Mouse (Mus musculus) macrophage (primary cell): Measurements from ENCODE around the gene Ankfn1. TPM values are rescaled to one million over a fixed set of nuclear protein-coding genes. Genes with fewer than 3 reads are reported as not detected.

Source experiments
- H3K27ac ChIP-seq: fragments of 350-480 bp; formaldehyde crosslinking; 2 replicates; pipeline ENCODE4 v1.9.0; 2021
- H3K36me3 ChIP-seq: fragments of 350-480 bp; formaldehyde crosslinking; 2 replicates; pipeline ENCODE4 v1.9.0; 2021; ENCODE audit errors: inconsistent target
- H3K4me3 ChIP-seq: fragments of 350-480 bp; formaldehyde crosslinking; 2 replicates; pipeline ENCODE4 v1.9.0; 2021; ENCODE audit errors: inconsistent target
- H3K79me2 ChIP-seq: fragments of 350-480 bp; formaldehyde crosslinking; 2 replicates; pipeline ENCODE4 v1.9.0; 2021; ENCODE audit errors: inconsistent target
- WGBS: methylation state at CpG from one replicate; pipeline ENCODE4 v1.1.7; 2026; ENCODE audit warnings: inconsistent platforms; ENCODE audit not compliant: missing documents; 5-methylcytosine and 5-hydroxymethylcytosine counted together
- polyA plus RNA-seq: library from polyadenylated mRNA; stranded (reverse); fragments of 250-400 nt; gene quantifications from 3 replicates; pipeline ENCODE4 v1.2.4, GENCODE M21; 2018; ENCODE audit warnings: inconsistent platforms

Gene Ankfn1
- polyA plus RNA-seq, 1 experiment from 2014 or later: not detected

DNA sequence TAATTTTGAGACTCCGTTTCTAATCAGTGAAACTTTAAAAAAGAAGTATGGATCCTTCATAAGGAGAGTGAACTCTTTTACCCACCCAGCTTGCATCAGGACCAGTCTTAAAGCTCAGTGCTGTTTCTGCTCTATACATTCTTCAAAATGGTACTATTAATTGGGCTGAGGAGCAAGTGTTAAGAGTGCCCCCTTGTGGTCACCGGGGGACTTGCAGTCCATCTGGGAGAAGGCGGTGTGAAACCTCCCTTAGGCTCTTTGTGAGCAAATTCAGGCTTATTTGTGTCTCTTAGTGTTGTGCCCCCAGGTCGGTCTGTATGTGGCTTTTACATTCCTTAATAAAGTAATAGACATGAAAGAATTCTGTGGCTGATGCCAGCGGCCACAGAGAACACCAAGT is 56.6 kb downstream of the Ankfn1 start:
- no peaks in the 10 kb centered on the region for H3K79me2 ChIP-seq
- H3K4me3 ChIP-seq: no peak overlapping the region
- no peak overlapping the region for H3K27ac ChIP-seq
- 22% methylated on average over 5 of the region's 5 CpGs for WGBS
- H3K36me3 ChIP-seq: no peaks in the 10 kb centered on the region

DNA sequence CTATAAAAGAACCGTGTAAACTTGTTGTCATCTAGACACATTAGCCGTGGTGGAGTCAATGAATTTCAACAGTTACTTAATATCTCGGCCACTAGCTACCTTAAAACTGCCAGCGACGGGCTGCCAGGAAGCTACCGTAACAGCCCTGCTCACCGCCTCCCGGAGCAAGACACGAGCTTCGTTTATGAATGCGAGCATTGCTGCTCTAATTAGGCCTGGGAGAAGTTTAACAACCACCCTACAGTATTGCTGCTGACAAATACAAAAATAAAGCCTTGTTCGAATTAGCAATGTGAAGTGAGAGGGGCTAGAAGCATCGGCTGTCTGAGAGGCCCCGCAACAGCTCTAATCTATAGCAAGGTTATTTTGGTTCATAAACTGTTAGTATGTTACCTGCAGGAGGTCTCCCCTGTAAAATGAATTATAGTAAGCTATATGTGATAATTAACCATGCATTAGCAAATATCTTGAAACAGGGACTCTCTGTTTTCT is 58.9 kb downstream of the Ankfn1 start:
- Histone ChIP-seq H3K4me3 (no peak overlapping the region), H3K36me3 (no peaks in the 10 kb centered on the region), H3K79me2 (no peaks in the 10 kb centered on the region), H3K27ac (no peak overlapping the region)
- 94% methylated on average over 14 of the region's 14 CpGs for WGBS

DNA sequence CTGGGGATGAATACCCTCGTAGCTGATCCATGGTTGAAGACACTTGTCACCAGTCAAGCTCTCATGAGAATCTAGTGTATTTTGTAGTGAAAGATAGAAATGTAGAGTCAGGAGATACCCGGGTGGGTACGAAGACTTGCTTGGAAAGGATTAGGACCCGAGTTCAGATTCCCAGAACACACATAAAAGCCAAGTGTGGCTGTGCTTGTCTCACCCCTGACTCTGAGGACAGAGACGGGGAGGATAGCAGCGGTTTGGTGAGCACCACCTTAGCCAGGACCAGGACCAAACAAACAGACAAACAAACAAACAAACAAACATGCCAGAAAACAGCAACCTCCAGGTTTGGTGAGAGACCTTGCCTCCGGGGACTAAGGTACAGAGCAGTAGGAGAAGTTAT is 61.1 kb downstream of the Ankfn1 start:
- no peak overlapping the region for H3K4me3 ChIP-seq
- H3K36me3 ChIP-seq: no peaks in the 10 kb centered on the region
- no peak overlapping the region for H3K27ac ChIP-seq
- H3K79me2 ChIP-seq: no peaks in the 10 kb centered on the region
- 88% methylated on average over 7 of the region's 7 CpGs for WGBS

DNA sequence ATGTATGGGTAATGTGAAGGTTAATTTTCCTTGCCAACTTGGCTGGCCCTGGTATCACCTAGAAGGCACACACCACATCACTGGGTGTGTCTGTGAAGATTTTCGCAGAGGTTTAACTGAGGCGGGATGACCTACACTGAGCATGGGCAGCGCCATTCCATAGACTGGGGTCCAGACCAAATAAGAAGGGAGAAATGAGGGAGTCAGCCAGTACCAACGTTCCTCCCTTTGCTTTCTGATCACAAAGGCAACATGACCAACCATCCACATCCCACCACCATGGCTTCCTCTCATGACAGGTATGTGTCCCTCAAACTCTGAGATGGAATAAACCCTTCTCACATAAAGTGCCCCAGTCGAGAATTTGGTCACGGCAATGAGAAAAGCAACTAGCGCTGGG is 68.9 kb downstream of the Ankfn1 start:
- Histone ChIP-seq H3K79me2 (no peaks in the 10 kb centered on the region), H3K27ac (no peak overlapping the region), H3K4me3 (no peak overlapping the region), H3K36me3 (no peaks in the 10 kb centered on the region)
- 95% methylated on average over 7 of the region's 7 CpGs for WGBS

DNA sequence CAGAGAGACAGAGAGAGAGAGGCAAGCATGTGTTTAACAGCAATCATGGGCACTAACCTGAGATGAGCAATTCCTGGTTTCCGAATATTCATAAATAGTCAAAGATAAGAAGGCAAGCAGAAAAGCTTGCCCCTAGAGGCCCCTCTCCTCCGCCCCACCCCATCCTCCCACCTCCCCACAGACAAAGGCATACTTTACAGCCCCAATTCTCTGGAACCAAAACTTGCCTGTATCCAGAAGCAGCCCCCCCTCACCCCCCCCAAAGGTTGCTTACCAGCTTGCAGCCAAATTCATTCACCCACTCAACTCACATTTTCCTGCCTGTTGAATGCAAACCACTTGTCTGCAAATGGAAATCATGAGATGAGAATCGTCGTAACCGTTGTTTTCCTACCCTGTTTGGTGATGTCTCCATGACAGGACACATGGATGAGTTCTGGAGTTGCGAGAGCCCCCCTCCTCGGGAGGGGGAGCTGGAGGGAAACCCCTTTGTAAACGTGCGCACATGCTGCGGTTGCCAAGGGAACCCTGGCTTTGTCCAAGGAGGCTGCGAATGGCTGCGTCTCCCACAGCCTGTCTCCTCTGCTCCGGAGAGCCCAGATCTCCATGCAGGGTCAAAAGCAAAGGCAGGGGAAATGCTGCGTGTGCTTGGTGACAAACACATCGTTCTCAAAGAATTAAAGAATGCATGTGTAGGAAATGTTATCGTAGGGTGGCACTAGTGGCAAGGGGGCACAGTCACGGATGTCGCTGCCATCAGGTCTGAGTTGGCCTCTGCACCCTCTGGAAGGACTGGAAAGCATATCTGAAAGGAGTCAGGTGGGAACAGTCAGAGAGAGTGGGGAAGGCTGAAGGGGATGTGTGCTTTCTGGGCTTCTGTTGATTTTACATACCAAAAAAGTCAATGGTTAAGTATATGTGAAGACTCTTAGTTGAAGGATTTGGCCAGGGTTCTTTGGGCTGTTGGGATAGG is 80.7 kb downstream of the Ankfn1 start:
- no peaks in the 10 kb centered on the region for H3K79me2 ChIP-seq
- H3K36me3 ChIP-seq: no peaks in the 10 kb centered on the region
- 70% methylated on average over 18 of the region's 18 CpGs for WGBS
- no peak overlapping the region for H3K27ac ChIP-seq
- no peak overlapping the region for H3K4me3 ChIP-seq

DNA sequence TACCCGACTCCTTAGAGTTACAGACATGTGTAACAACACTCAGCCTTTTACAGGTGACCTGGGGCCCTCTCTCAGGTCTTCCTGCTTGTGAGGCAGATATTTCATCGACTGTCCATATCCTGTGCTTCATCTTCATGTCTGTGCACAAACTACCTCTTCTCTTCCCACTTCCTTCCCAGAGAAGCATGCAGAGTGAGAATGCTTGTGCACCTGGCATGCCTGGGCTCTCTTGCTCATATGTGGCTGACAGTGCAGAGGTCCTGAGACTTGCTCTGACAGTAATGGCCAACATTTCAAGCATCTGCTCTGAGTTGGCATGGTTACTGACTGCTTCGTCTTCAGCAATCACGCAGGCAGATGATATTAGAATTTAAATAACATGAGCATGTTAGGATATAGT is 83.8 kb downstream of the Ankfn1 start:
- WGBS: 92% methylated on average over 4 of the region's 4 CpGs
- no peaks in the 10 kb centered on the region for H3K79me2 ChIP-seq
- H3K4me3 ChIP-seq: no peak overlapping the region
- no peaks in the 10 kb centered on the region for H3K36me3 ChIP-seq
- no peak overlapping the region for H3K27ac ChIP-seq

DNA sequence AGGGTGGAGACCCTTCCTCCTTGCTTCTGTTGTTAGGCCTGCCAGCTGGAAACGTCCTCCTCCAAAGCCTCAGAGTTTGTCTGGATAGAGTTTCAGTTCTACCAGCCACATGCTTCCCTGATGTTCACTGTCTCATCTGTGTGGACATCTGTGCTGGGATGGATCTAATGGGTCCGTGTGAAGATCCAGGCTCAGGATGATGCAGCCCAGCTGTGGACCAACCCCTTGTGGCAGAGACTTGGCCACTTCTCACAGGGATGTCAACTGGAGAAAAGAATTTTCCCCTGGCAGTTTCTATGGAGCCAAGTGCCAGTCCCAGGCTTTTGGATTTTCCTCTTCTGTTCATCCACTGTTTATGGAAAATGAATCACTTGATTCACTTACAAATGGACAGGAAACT is 100.5 kb downstream of the Ankfn1 start:
- Histone ChIP-seq H3K4me3 (no peak overlapping the region), H3K79me2 (no peaks in the 10 kb centered on the region), H3K36me3 (no peaks in the 10 kb centered on the region), H3K27ac (no peak overlapping the region)
- 71% methylated on average over 2 of the region's 2 CpGs for WGBS

DNA sequence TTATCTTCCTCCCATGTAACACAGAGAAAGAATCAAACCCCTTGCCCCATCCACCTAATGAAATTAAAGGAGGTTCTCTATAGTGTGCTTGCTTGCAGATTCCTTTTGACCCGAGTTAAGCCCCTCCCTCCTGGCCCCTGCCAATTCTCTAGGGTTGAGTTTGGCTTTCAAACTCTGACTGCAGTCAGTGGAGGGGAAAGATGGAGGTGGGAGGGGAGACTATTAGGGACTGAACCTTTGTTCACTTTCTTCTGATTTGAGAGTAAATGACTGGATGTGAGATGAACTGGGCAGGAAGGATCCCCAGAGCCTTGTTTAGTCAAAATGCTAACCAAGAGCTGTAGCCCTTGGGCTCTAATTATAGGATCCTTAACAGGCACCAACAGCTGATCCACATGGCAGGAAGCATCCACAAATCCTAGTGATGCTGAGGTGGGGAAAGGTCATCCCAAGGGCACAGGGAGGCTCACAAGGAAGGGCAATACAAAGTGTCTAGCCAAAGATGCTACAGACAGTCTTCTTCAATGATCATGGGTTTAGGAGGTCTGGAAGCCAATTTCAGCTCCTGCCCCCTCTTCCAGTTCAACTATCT is 103.4 kb downstream of the Ankfn1 start:
- no peak overlapping the region for H3K4me3 ChIP-seq
- no peak overlapping the region for H3K27ac ChIP-seq
- H3K36me3 ChIP-seq: no peaks in the 10 kb centered on the region
- H3K79me2 ChIP-seq: no peaks in the 10 kb centered on the region
- WGBS: 22% methylated on average over 1 of the region's 1 CpGs

DNA sequence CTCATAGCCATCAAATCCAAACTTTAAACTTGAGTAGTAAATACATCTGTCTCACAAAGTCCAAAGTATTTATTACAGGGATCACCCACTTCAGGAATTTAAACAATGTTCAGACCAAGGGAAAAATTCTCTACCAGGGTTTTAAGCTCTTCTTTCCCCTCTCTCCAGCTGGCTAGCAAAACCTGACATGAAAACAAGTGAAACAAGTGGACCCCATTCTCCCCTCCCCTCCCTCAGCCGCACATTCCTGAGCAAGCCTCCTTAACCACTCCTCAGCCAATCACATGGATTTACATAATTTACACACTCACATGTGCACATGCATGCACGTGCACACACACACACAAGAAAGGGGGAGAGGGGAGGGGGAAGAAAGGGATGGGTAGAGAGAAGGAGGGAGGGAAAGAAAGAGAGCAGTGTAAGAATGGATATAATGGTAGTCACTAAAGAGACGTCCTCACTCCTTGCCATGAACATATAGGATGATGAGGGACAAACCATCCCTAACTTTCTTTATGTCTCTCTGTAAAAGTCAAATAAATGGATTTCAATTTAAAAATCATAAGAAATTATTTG is 104.9 kb downstream of the Ankfn1 start:
- Histone ChIP-seq H3K4me3 (no peak overlapping the region), H3K36me3 (no peaks in the 10 kb centered on the region), H3K79me2 (no peaks in the 10 kb centered on the region), H3K27ac (no peak overlapping the region)
- WGBS: 67% methylated on average over 1 of the region's 3 CpGs

DNA sequence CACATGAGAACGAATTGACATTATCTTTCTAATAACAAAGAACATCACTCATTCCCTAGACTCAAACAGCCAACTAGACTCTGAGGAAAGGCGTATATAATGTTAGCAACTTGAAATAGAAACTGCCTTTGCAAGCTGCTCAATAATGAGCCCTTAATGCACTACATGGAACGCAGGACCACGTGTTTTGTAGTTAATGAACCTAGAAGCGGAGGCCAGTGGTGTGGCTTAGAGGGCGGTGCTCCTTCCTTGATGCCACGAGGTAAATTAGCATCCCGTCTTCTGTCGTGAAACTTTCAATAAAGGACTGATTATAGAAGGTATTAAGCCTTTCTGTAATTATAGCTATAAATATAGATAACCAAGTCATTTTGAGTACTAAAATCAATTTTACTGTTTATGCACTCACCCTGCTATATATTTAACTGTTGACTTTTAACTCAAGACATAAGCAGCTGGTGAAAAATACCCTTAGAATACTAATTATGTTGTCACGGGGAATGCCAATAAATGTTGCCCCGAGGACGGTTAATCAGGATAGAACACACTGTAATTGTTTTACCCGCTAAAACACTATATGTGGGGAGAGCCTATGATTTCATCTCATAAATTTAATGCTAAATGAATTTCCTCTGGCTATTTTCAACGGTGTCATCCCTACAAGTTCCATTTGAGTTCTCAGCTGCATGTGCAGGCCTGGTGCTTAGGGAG is 112.1 kb downstream of the Ankfn1 start:
- WGBS: 88% methylated on average over 14 of the region's 14 CpGs
- Histone ChIP-seq H3K79me2 (no peaks in the 10 kb centered on the region), H3K27ac (no peak overlapping the region), H3K36me3 (no peaks in the 10 kb centered on the region), H3K4me3 (no peak overlapping the region)

DNA sequence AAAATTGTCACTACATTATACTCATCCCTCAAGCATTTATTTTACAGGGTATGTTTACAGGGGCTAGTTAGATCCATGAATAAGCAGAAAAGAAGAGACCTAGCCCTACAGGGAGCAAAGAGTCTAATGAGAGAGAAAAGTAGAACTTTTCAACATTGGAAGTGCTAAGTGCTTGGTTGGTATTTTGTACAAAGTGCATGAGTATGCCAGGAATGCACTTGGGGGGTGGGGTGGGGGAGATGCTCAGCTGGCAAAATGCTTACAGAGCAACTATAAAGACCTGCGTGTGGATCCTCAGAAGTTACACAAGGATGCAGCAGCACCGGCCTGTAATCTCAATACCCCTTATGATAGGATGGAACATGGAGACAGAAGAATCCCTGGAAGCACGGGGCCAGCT is 118.4 kb downstream of the Ankfn1 start:
- Histone ChIP-seq H3K79me2 (no peaks in the 10 kb centered on the region), H3K4me3 (no peak overlapping the region), H3K27ac (no peak overlapping the region), H3K36me3 (no peaks in the 10 kb centered on the region)
- 91% methylated on average over 3 of the region's 3 CpGs for WGBS

DNA sequence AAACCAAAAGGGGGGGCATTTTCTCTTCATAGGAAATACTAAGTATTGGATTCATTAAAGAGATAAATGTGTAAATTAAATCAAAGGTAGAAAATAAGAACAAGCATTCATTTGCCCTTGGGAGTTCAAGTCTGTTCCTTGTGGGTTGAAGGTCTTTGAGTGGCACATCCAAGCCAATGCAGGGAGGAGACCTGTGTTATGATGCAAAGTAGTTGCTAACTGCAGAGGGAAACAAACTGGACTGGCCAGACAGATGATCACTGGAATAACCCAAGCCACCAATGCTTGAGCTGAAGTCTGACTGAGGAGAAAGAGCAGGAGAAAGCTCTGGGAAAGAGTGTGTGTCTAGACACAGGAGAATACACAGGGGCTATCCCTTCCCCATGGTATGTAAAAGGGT is 120.9 kb downstream of the Ankfn1 start:
- Histone ChIP-seq H3K27ac (no peak overlapping the region), H3K79me2 (no peaks in the 10 kb centered on the region), H3K36me3 (no peaks in the 10 kb centered on the region), H3K4me3 (no peak overlapping the region)

DNA sequence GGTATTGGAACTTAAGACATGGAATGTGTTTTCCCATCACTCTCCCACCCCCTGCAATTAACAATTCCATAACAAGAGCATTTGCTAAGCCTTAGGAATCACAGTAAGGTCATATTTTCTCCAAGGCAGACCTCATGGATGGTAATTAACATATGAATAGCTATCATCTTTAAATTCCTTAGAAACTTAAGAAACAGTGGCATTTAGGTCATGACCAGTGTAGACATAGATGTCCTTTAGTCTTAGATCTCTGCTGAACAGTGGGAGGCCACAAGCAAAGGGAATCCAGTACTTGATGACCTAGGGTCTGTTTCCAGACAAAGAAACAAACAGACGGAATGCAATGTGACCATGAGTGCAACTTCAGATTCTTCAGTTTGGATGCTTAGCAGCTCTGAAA is 141.7 kb downstream of the Ankfn1 start:
- no peak overlapping the region for H3K4me3 ChIP-seq
- no peaks in the 10 kb centered on the region for H3K36me3 ChIP-seq
- 94% methylated on average over 1 of the region's 1 CpGs for WGBS
- no peaks in the 10 kb centered on the region for H3K79me2 ChIP-seq
- H3K27ac ChIP-seq: no peak overlapping the region

DNA sequence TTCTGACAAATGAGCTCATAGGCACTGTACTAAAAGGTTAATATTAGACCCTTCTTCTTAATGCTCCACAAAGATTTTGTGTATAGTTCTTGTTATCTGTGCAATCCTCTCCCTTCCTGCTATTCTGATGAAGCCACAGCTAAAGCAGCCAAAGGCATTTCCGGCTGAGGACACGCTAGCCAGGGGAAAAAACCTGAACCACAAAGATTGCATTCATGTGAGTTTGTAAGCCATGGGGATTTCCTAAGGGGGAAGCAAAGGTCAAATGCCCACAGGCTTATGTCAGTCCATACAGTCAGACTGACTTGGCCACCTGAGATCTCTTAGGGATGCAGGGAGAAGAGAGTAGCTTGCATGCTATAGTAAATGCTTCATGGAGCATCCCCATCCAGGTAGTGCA is 146.1 kb downstream of the Ankfn1 start:
- H3K79me2 ChIP-seq: no peaks in the 10 kb centered on the region
- no peak overlapping the region for H3K27ac ChIP-seq
- H3K36me3 ChIP-seq: no peaks in the 10 kb centered on the region
- 68% methylated on average over 2 of the region's 2 CpGs for WGBS
- no peak overlapping the region for H3K4me3 ChIP-seq

DNA sequence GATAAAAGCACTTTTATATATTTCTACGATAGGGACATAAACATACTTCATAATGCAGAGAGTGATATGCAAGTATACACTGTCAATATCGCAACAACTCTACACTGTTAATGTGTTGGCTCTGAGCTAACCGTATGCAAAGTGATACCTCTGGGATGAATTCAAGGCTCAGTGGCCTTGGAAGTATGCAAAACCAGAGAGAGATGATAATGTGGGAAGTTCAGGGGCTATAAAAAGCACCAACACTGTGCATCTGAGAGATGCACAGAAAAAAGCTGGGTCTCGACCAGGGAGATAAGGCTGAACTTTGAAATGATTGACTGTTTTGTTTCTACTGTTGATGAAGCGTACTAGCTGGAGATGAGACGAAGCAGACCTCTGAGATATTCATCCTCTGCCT is 148.9 kb downstream of the Ankfn1 start:
- Histone ChIP-seq H3K27ac (no peak overlapping the region), H3K4me3 (no peak overlapping the region), H3K36me3 (no peaks in the 10 kb centered on the region), H3K79me2 (no peaks in the 10 kb centered on the region)
- 85% methylated on average over 6 of the region's 6 CpGs for WGBS
